Mouse (Mus musculus) heart, embryonic 16.5 days (tissue): ENCODE data around the gene Klhl7. TPM values are rescaled to one million over a fixed set of nuclear protein-coding genes. Genes with fewer than 3 reads are reported as not detected.

Experiments used
- ATAC-seq: fragments of 200-750 bp; cut with Nextera tagmentation; replicated peaks from 2 replicates; pipeline ENCODE4 v1.8.0; 2017; ENCODE audit warnings: moderate number of reproducible peaks; ENCODE audit not compliant: insufficient read depth, low FRiP score; ENCODE audit errors: extremely low read depth
- H3K27ac ChIP-seq: fragments of 300-500 bp; sonication (generic); 2 replicates; pipeline ENCODE4 v1.5.1; 2014; ENCODE audit warnings: mild to moderate bottlenecking, low read length, control low read depth, moderate library complexity
- H3K27me3 ChIP-seq: fragments of 300-500 bp; sonication (generic); 2 replicates; pipeline ENCODE4 v1.6.1; 2014; ENCODE audit warnings: low read length, mixed read lengths; ENCODE audit not compliant: control insufficient read depth, insufficient read depth
- H3K36me3 ChIP-seq: fragments of 300-500 bp; sonication (generic); 2 replicates; pipeline ENCODE4 v1.6.1; 2014; ENCODE audit not compliant: control insufficient read depth, insufficient read depth
- H3K4me1 ChIP-seq: fragments of 300-500 bp; sonication (generic); 2 replicates; pipeline ENCODE4 v1.6.1; 2014; ENCODE audit warnings: low read length, mixed read lengths; ENCODE audit not compliant: control insufficient read depth, insufficient read depth
- H3K4me2 ChIP-seq: fragments of 300-500 bp; sonication (generic); 2 replicates; pipeline ENCODE4 v1.6.1; 2014; ENCODE audit warnings: low read depth, mild to moderate bottlenecking, control low read depth, low read length
- H3K4me3 ChIP-seq: fragments of 300-500 bp; sonication (generic); 2 replicates; pipeline ENCODE4 v1.5.1; 2014; ENCODE audit warnings: mild to moderate bottlenecking, control low read depth, low read length
- H3K9ac ChIP-seq: fragments of 300-500 bp; sonication (generic); 2 replicates; pipeline ENCODE4 v1.6.1; 2014; ENCODE audit warnings: low read length, control low read depth
- H3K9me3 ChIP-seq: fragments of 300-500 bp; sonication (generic); replicated peaks from 2 replicates; pipeline ENCODE4 v1.6.1; 2016; ENCODE audit warnings: low read length; ENCODE audit not compliant: control insufficient read depth
- WGBS: fragments of 180-500 bp; shearing (Covaris S2); extraction: QIAGEN DNeasy Blood & Tissue Kit; methylation state at CpG from one replicate; pipeline ENCODE4 v1.1.7; 2014; 5-methylcytosine and 5-hydroxymethylcytosine counted together
- polyA plus RNA-seq: library from polyadenylated mRNA; unstranded; fragments of >200 nt; fragmentation: Nextera tagmentation; extraction: Ambion mirVana; gene quantifications from 2 replicates; pipeline ENCODE4 v1.2.1, GENCODE M21; 2015

Klhl7 gene
- 43.8 and 49.2 TPM in 2 replicates for polyA plus RNA-seq

GRCm38 (mm10) chr5:24100106-24100809 lies at the start of gene Klhl7:
Gene Klhl7, plus strand, starts transcription at chr5:24100605.
- no peaks in the 10 kb centered on the region for H3K36me3 ChIP-seq
- under 1% methylated on average over 46 of the region's 47 CpGs for WGBS
- H3K9ac ChIP-seq, result peak within 1 kb of the TSS; percentile 89
- peak; percentile 96 for ATAC-seq
- peaks cover 7% of the 10 kb centered on the region for H3K4me1 ChIP-seq
- peak within 1 kb of the TSS; percentile 91 for H3K27ac ChIP-seq
- H3K4me3 ChIP-seq, result peak within 1 kb of the TSS; percentile 87
- no peaks in the 10 kb centered on the region for H3K27me3 ChIP-seq
- peak within 1 kb of the TSS; percentile 87 for H3K4me2 ChIP-seq
- H3K9me3 ChIP-seq, result no peaks in the 10 kb centered on the region

- Histone ChIP-seq H3K4me3 (no peak overlapping the region), H3K9me3 (peaks cover 6% of the 10 kb centered on the region), H3K9ac (peak overlapping the region; percentile 56), H3K4me1 (peaks cover 26% of the 10 kb centered on the region), H3K4me2 (no peak overlapping the region), H3K36me3 (no peaks in the 10 kb centered on the region), H3K27ac (peak overlapping the region; percentile 89), H3K27me3 (no peaks in the 10 kb centered on the region)
- ATAC-seq, result no peak
- WGBS, result 62% methylated on average over 16 of the region's 16 CpGs
These were observed 48.4 kb upstream of the Klhl7 start for GRCm38 (mm10) chr5:24051755-24052675.

GRCm38 (mm10) chr5:24053245-24054190 lies 46.9 kb upstream of the Klhl7 start:
- peak; percentile 87 for ATAC-seq
- Histone ChIP-seq H3K4me3 (no peak overlapping the region), H3K27me3 (no peaks in the 10 kb centered on the region), H3K27ac (peak overlapping the region; percentile 84), H3K9me3 (peaks cover 11% of the 10 kb centered on the region), H3K36me3 (no peaks in the 10 kb centered on the region), H3K9ac (no peak overlapping the region), H3K4me2 (peak overlapping the region; percentile 16; the same call in 1 of the 2 replicates), H3K4me1 (peaks cover 13% of the 10 kb centered on the region)
- 17% methylated on average over 9 of the region's 9 CpGs for WGBS

- no peak for ATAC-seq
- Histone ChIP-seq H3K4me1 (peaks cover 11% of the 10 kb centered on the region), H3K4me2 (no peak overlapping the region), H3K9ac (no peak overlapping the region), H3K27ac (peak overlapping the region; percentile 84), H3K27me3 (no peaks in the 10 kb centered on the region), H3K36me3 (no peaks in the 10 kb centered on the region), H3K4me3 (no peak overlapping the region), H3K9me3 (peaks cover 11% of the 10 kb centered on the region)
- WGBS, result 88% methylated on average over 3 of the region's 3 CpGs
These were observed 46.0 kb upstream of the Klhl7 start for GRCm38 (mm10) chr5:24054382-24054781.

GRCm38 (mm10) chr5:24056865-24057264 lies 43.5 kb upstream of the Klhl7 start:
- 95% methylated on average over 2 of the region's 2 CpGs for WGBS
- H3K4me3 ChIP-seq, result no peak overlapping the region
- peaks cover 8% of the 10 kb centered on the region for H3K4me1 ChIP-seq
- H3K36me3 ChIP-seq, result no peaks in the 10 kb centered on the region
- no peak overlapping the region for H3K9ac ChIP-seq
- H3K9me3 ChIP-seq, result peaks cover 11% of the 10 kb centered on the region
- H3K4me2 ChIP-seq, result no peak overlapping the region
- H3K27me3 ChIP-seq, result no peaks in the 10 kb centered on the region
- H3K27ac ChIP-seq, result no peak overlapping the region
- no peak for ATAC-seq

- H3K4me1 ChIP-seq, result peaks cover 5% of the 10 kb centered on the region
- no peak for ATAC-seq
- H3K9me3 ChIP-seq, result peaks cover 11% of the 10 kb centered on the region
- no peak overlapping the region for H3K4me3 ChIP-seq
- no peak overlapping the region for H3K4me2 ChIP-seq
- H3K27ac ChIP-seq, result no peak overlapping the region
- 73% methylated on average over 3 of the region's 3 CpGs for WGBS
- H3K27me3 ChIP-seq, result no peaks in the 10 kb centered on the region
- H3K9ac ChIP-seq, result no peak overlapping the region
- H3K36me3 ChIP-seq, result no peaks in the 10 kb centered on the region
These were observed 42.8 kb upstream of the Klhl7 start for GRCm38 (mm10) chr5:24057592-24057991.

GRCm38 (mm10) chr5:24060949-24061348 lies 39.5 kb upstream of the Klhl7 start:
- no peaks in the 10 kb centered on the region for H3K27me3 ChIP-seq
- H3K9ac ChIP-seq, result no peak overlapping the region
- peaks cover 6% of the 10 kb centered on the region for H3K9me3 ChIP-seq
- no peak overlapping the region for H3K27ac ChIP-seq
- no peak overlapping the region for H3K4me2 ChIP-seq
- H3K4me3 ChIP-seq, result no peak overlapping the region
- 67% methylated on average over 3 of the region's 3 CpGs for WGBS
- H3K36me3 ChIP-seq, result no peaks in the 10 kb centered on the region
- no peaks in the 10 kb centered on the region for H3K4me1 ChIP-seq
- no peak for ATAC-seq

- no peak for ATAC-seq
- no peaks in the 10 kb centered on the region for H3K36me3 ChIP-seq
- no peaks in the 10 kb centered on the region for H3K27me3 ChIP-seq
- 82% methylated on average over 6 of the region's 6 CpGs for WGBS
- H3K9me3 ChIP-seq, result no peaks in the 10 kb centered on the region
- no peak overlapping the region for H3K9ac ChIP-seq
- no peak overlapping the region for H3K4me3 ChIP-seq
- no peak overlapping the region for H3K27ac ChIP-seq
- no peaks in the 10 kb centered on the region for H3K4me1 ChIP-seq
- no peak overlapping the region for H3K4me2 ChIP-seq
These were observed 37.4 kb upstream of the Klhl7 start for GRCm38 (mm10) chr5:24063034-24063433.
